Mouse (Mus musculus) bone marrow, adult 2 months (tissue): ENCODE results near the gene Ucp3.

ENCODE experiments used
- CTCF ChIP-seq: fragments of 200-500 bp; IDR thresholded peaks from 2 replicates; pipeline ENCODE4 v1.5.1; 2011; ENCODE audit warnings: low read length, control low read depth; ENCODE audit not compliant: control insufficient read depth, insufficient read depth
- POLR2A ChIP-seq: fragments of 200-500 bp; IDR thresholded peaks from 2 replicates; pipeline ENCODE4 v1.6.1; 2011; ENCODE audit warnings: low read depth, mild to moderate bottlenecking, control low read depth, low read length, borderline replicate concordance; ENCODE audit not compliant: control insufficient read depth

DNA sequence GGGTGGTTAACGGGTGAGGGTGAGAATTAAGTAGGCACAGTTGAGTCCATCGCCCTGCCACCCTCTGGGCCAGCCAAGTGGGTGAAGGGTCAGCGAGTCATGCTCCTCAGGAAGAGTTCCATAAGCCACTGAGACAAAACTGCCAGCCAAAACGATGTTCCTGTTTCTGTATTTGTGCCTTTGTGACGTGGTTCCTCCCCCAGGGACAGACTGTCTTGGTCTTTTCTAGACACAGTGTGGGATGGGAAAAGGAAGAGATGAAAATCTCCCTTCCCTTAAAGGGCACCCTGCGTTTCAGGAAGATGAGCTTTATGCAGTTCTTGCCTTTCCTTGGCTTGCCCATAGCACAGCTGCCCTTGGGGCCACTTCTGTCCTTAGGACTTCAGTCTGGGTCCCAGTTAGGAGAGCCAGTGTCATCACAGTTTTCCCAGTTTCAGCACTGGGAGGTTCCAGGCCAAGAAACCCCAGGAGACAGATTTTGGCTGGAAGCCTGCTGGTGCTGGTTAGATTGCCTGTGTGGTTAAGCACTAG is 11.1 kb upstream of the Ucp3 start:
- TF ChIP-seq CTCF: no peak
- TF ChIP-seq POLR2A: no peak
